Mouse (Mus musculus) limb, embryonic 12.5 days (tissue): ENCODE data around the gene Aph1a. TPM values are rescaled to one million over a fixed set of nuclear protein-coding genes. Genes with fewer than 3 reads are reported as not detected.
A peak's percentile ranks its signal among the peaks of the same experiment; 100 is the strongest.
"Not testable (repeated sequence)": the region's sequence is repeated elsewhere in the genome, so short reads cannot be mapped to it uniquely, and the experiment has no call there.

Source experiments
- ATAC-seq: fragments of 200-750 bp; cut with Nextera tagmentation; 2 replicates; pipeline ENCODE4 v1.8.0; 2017; ENCODE audit warnings: low read depth, moderate TSS enrichment; ENCODE audit not compliant: insufficient number of reproducible peaks, insufficient read depth, low FRiP score, low TSS enrichment
- H3K27ac ChIP-seq: fragments of 300-500 bp; sonication (generic); 2 replicates; pipeline ENCODE4 v1.5.1; 2016; ENCODE audit warnings: mild to moderate bottlenecking, moderate library complexity
- H3K27me3 ChIP-seq: fragments of 300-500 bp; sonication (generic); 2 replicates; pipeline ENCODE4 v1.6.1; 2016; ENCODE audit warnings: mild to moderate bottlenecking, moderate library complexity
- H3K36me3 ChIP-seq: fragments of 300-500 bp; sonication (generic); 2 replicates; pipeline ENCODE4 v1.6.1; 2016; ENCODE audit warnings: mild to moderate bottlenecking, moderate library complexity
- H3K4me1 ChIP-seq: fragments of 300-500 bp; sonication (generic); replicated peaks from 2 replicates; pipeline ENCODE4 v1.6.1; 2016
- H3K4me2 ChIP-seq: fragments of 300-500 bp; sonication (generic); 2 replicates; pipeline ENCODE4 v1.6.1; 2016; ENCODE audit warnings: mild to moderate bottlenecking, moderate library complexity
- H3K4me3 ChIP-seq: fragments of 300-500 bp; sonication (generic); replicated peaks from 2 replicates; pipeline ENCODE4 v1.5.1; 2016; ENCODE audit warnings: mild to moderate bottlenecking
- H3K9ac ChIP-seq: fragments of 300-500 bp; sonication (generic); replicated peaks from 2 replicates; pipeline ENCODE4 v1.6.1; 2016; ENCODE audit warnings: mild to moderate bottlenecking, moderate library complexity
- H3K9me3 ChIP-seq: fragments of 300-500 bp; sonication (generic); 2 replicates; pipeline ENCODE4 v1.6.1; 2016; ENCODE audit warnings: mild to moderate bottlenecking, moderate library complexity
- WGBS: fragments of 180-500 bp; shearing (Covaris S2); methylation state at CpG from one replicate; pipeline ENCODE4 v1.1.7; 2016; 5-methylcytosine and 5-hydroxymethylcytosine counted together
- polyA plus RNA-seq: library from polyadenylated mRNA; unstranded; fragments of >200 nt; fragmentation: Nextera tagmentation; extraction: Ambion mirVana; gene quantifications from 2 replicates; pipeline ENCODE4 v1.2.1, GENCODE M21; 2016

The Aph1a gene
- polyA plus RNA-seq, 1 experiment from 2014 or later: 29.0 TPM

GRCm38 (mm10) chr3:95887596-95887995 lies 6.2 kb upstream of the Aph1a start:
- no peak overlapping the region for H3K9ac ChIP-seq
- H3K4me1 ChIP-seq: peaks cover 19% of the 10 kb centered on the region
- no peak overlapping the region for H3K4me3 ChIP-seq
- H3K4me2 ChIP-seq: no peak overlapping the region
- H3K36me3 ChIP-seq: no peaks in the 10 kb centered on the region
- no peaks in the 10 kb centered on the region for H3K9me3 ChIP-seq
- no peak overlapping the region for H3K27ac ChIP-seq
- no peak for ATAC-seq
- 81% methylated on average over 4 of the region's 4 CpGs for WGBS
- H3K27me3 ChIP-seq: no peaks in the 10 kb centered on the region

- WGBS: 7% methylated on average over 3 of the region's 3 CpGs
- 0 out of 2 replicates have a peak overlapping the region, but pooled peaks have one; percentile 31 for H3K27ac ChIP-seq
Observed at GRCm38 (mm10) chr3:95889664-95890063, 4.1 kb upstream of the Aph1a start.

GRCm38 (mm10) chr3:95891211-95892065 lies 2.3 kb upstream of the Aph1a start, which contains the start of gene BC028528:
Gene BC028528 (minus strand): TSS chr3:95892005.
- Histone ChIP-seq H3K4me2 (peak within 1 kb of the TSS; percentile 35), H3K27ac (peak within 1 kb of the TSS; percentile 78), H3K9me3 (no peaks in the 10 kb centered on the region), H3K4me3 (peak within 1 kb of the TSS; percentile 26), H3K9ac (peak within 1 kb of the TSS; percentile 45; the same call in 1 of the 2 replicates), H3K36me3 (no peaks in the 10 kb centered on the region), H3K27me3 (no peaks in the 10 kb centered on the region), H3K4me1 (peaks cover 32% of the 10 kb centered on the region)
- 26% methylated on average over 12 of the region's 12 CpGs for WGBS
- no peak for ATAC-seq

More at GRCm38 (mm10) chr3:95889664-95890063, 4.1 kb upstream of the Aph1a start:
- no peak for ATAC-seq
- peaks cover 23% of the 10 kb centered on the region for H3K4me1 ChIP-seq
- no peak overlapping the region for H3K4me2 ChIP-seq
- no peak overlapping the region for H3K9ac ChIP-seq
- no peaks in the 10 kb centered on the region for H3K27me3 ChIP-seq
- no peak overlapping the region for H3K4me3 ChIP-seq
- no peaks in the 10 kb centered on the region for H3K36me3 ChIP-seq
- H3K9me3 ChIP-seq: no peaks in the 10 kb centered on the region

- no peaks in the 10 kb centered on the region for H3K9me3 ChIP-seq
- ATAC-seq: no peak
- H3K27ac ChIP-seq: peak overlapping the region; percentile 78
- H3K36me3 ChIP-seq: peaks cover under 1% of the 10 kb centered on the region; the same call in 1 of the 2 replicates
- H3K4me1 ChIP-seq: peaks cover 32% of the 10 kb centered on the region
- H3K4me2 ChIP-seq: peak overlapping the region; percentile 35
- no peaks in the 10 kb centered on the region for H3K27me3 ChIP-seq
- H3K4me3 ChIP-seq: peak overlapping the region; percentile 26
- peak overlapping the region; percentile 45; the same call in 1 of the 2 replicates for H3K9ac ChIP-seq
- whole genome bisulfite sequencing: 34% methylated on average over 11 of the region's 11 CpGs
Observed at GRCm38 (mm10) chr3:95892066-95893052, 1.4 kb upstream of the Aph1a start.

- peak overlapping the region; percentile 68 for H3K4me3 ChIP-seq
- peak overlapping the region; percentile 57; the same call in 1 of the 2 replicates for H3K27ac ChIP-seq
- no peaks in the 10 kb centered on the region for H3K9me3 ChIP-seq
- H3K27me3 ChIP-seq: no peaks in the 10 kb centered on the region
- peaks cover 9% of the 10 kb centered on the region; the same call in 1 of the 2 replicates for H3K36me3 ChIP-seq
- no peak for ATAC-seq
- WGBS: 14% methylated on average over 7 of the region's 7 CpGs
- peaks cover 32% of the 10 kb centered on the region for H3K4me1 ChIP-seq
- H3K4me2 ChIP-seq: peak overlapping the region; percentile 56
- H3K9ac ChIP-seq: 0 out of 2 replicates have a peak overlapping the region, but pooled peaks have one; percentile 32
Observed at GRCm38 (mm10) chr3:95893126-95893525, 643 bp upstream of the Aph1a start.

GRCm38 (mm10) chr3:95894317-95895160 lies 770 bp downstream of the Aph1a start:
- Histone ChIP-seq H3K27me3 (no peaks in the 10 kb centered on the region), H3K9me3 (no peaks in the 10 kb centered on the region), H3K9ac (peak overlapping the region; percentile 70), H3K4me1 (peaks cover 32% of the 10 kb centered on the region), H3K27ac (peak overlapping the region; percentile 53; the same call in 1 of the 2 replicates), H3K36me3 (peaks cover 21% of the 10 kb centered on the region; the same call in 1 of the 2 replicates), H3K4me3 (peak overlapping the region; percentile 68), H3K4me2 (peak overlapping the region; percentile 88)
- ATAC-seq: no peak
- WGBS: 9% methylated on average over 16 of the region's 16 CpGs

- not testable (repeated sequence) for ATAC-seq, H3K27me3 ChIP-seq, H3K27ac ChIP-seq, H3K4me3 ChIP-seq, H3K4me2 ChIP-seq, H3K9me3 ChIP-seq, H3K9ac ChIP-seq
- Histone ChIP-seq H3K36me3 (peaks cover 26% of the 10 kb centered on the region), H3K4me1 (peaks cover 32% of the 10 kb centered on the region)
- WGBS: 85% methylated on average over 7 of the region's 7 CpGs
Observed at GRCm38 (mm10) chr3:95895501-95895900, 1.7 kb downstream of the Aph1a start.

- Histone ChIP-seq H3K4me3 (no peak overlapping the region), H3K9me3 (no peaks in the 10 kb centered on the region), H3K27ac (peak overlapping the region; percentile 8; the same call in 1 of the 2 replicates), H3K9ac (no peak overlapping the region), H3K4me2 (no peak overlapping the region), H3K36me3 (peaks cover 32% of the 10 kb centered on the region), H3K4me1 (peaks cover 33% of the 10 kb centered on the region), H3K27me3 (no peaks in the 10 kb centered on the region)
- WGBS: 77% methylated on average over 13 of the region's 13 CpGs
- no peak for ATAC-seq
Observed at GRCm38 (mm10) chr3:95899800-95900524, 6.2 kb downstream of the Aph1a start.

GRCm38 (mm10) chr3:95901616-95902372 lies 8.0 kb downstream of the Aph1a start:
- no peaks in the 10 kb centered on the region for H3K9me3 ChIP-seq
- H3K4me2 ChIP-seq: peak overlapping the region; percentile 93
- H3K36me3 ChIP-seq: peaks cover 32% of the 10 kb centered on the region
- WGBS: 69% methylated on average over 9 of the region's 9 CpGs
- H3K4me3 ChIP-seq: peak overlapping the region; percentile 51; the same call in 1 of the 2 replicates
- H3K27me3 ChIP-seq: no peaks in the 10 kb centered on the region
- no peak for ATAC-seq
- H3K9ac ChIP-seq: peak overlapping the region; percentile 74
- peaks cover 44% of the 10 kb centered on the region for H3K4me1 ChIP-seq
- peak overlapping the region; percentile 74 for H3K27ac ChIP-seq
